Mouse (Mus musculus): ENCODE results near the gene Copz1.
"Not testable (repeated sequence)": the region's sequence is repeated elsewhere in the genome, so short reads cannot be mapped to it uniquely, and the experiment has no call there.

Copz1 gene

DNA sequence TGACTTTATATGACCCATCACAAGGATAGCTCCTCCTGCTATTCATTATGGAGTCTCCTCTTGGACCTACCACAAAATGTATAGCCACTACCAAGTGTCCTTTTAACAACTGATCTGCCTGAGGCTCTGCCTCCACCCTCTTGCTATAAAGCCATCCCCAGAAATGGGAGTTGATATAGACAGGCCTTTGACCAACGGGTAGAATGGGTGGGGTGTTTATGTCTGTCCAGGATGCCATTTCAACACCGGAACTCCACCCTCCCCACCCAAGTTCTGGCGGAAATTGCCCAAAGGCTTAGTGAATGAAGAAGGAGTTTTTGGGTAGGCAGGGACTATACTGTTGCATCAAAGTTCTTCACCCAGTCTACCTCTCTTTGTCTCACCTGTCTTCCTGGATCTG, 19.9 kb upstream of the Copz1 start:
- no peak for DNase-seq (ENCODE audit: low spot score)

DNA sequence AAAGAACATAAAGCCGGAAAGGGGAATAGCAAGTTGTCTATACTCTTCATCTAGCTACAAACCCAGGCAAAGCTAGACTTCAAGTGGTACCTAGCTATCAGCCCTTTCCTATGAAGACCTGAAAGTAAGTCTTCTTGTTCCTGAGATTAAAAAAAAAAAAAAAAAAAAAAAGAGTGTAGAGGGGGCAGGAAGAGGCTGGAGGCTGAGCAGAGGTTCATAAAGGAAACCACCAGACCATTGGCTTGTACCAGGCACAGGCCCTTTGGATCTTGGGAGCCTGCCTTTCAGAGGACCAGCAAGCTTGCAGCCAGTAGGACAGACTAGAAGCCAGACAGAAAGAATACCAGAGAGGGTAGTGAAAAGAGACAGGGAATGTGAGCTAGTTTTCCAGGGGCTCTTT, 19.2 kb upstream of the Copz1 start:
- no peak for DNase-seq (ENCODE audit: low spot score)

DNA sequence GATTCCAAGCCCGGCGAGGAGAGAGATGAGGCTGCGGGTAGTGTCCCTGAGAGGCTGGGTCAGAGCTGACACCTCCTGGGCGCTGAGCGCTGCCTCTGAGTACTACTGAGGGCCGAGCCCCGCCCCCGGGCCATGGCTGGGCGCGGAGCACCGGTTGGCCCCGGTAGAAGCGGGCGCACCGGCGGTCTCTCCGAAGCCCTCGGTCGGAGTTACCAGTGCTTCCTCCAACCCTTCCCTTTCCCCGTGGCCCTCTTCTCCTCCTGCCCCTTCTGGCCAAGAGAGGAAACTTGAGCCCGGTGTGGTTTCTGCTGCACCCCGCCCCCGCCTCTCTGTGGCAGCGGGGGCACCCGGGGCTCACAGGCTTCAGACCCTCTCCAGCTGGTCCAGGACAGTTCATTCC, 17.3 kb upstream of the Copz1 start:
- no peak for DNase-seq (ENCODE audit: low spot score)

DNA sequence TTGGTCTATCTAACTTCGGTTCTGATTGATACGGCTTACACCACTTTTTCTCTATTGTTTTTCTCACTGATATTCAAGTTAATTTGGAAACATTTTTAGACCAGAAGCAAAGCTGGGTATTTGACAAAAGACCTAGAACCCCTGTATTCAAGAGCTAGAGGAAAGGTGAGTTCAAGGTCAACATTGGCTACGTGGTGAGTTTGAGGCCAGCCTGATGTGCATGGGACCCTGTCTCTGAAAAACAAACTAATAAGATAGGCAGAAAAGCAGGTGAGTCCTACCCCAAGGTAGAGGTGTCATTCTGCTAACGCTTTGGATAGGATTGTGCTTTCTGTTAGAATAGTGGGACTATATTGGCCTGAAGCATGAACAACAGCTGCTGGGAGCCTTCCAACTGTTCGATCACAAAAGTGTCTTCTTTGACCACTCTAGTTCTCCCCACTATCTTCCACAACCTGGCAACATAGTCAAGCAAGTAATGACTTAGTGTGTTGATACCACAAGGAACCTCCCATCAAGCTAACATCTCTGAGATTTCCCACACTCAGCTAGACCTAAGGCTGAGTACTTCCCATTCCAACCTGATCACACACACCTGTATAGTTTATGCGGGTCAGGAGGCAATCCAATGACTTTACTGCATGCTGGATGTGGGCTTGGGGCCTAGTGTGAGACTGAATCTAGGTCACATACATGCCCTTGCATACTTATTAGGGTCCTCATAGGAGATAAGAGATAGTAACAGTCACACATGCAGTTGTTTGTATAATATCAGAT, 16.1 kb upstream of the Copz1 start:
- DNase-seq (ENCODE audit: low spot score), result no peak

DNA sequence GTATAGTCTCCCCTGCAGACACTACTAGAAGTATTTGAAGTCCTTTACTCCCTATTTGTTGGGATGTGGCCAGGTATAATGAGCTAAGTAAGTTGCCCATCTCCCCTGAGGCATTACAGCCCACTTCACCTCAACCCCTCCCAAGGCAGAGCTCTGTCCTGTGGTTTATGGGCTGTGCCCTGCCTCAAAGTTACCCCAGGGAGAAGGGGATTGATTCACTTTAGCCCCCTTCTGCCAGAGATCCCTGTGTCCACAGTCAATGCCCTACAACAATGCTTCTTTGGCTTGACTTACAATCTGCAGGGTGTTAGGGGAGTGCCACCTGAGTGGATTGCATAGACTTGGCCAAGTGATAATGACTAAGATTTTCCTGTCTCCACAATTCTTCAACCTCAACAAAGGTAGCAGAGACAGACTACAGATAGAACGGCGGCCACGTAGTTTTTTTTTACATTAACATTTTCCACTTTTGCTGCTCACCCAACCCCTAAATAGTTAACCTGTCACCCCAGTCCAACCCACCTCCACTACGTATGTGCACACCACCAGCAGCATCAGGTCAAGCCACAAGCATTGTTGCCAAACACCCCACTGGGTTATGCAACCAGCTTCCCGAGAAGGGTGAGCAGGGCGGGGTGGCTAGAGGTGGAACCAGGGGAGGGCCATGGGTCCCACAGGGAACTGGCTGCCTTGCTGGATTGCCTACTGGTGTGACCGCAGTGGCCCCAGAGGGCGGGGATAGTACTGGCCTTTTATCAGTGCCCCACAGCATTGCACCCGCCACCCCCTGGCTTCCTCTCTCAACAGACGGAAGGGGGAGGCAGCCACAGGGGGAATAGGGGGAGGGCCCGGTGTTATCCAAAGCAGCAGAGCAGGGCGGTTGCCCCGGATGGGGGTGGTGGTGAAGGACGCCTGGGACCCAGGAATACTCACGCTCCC, 14.5 kb upstream of the Copz1 start, which contains the start of gene Nfe2:
Nfe2 (minus strand) TSS at position 614 of the 939 bp plus-strand sequence.
- no peak for DNase-seq (ENCODE audit: low spot score)

DNA sequence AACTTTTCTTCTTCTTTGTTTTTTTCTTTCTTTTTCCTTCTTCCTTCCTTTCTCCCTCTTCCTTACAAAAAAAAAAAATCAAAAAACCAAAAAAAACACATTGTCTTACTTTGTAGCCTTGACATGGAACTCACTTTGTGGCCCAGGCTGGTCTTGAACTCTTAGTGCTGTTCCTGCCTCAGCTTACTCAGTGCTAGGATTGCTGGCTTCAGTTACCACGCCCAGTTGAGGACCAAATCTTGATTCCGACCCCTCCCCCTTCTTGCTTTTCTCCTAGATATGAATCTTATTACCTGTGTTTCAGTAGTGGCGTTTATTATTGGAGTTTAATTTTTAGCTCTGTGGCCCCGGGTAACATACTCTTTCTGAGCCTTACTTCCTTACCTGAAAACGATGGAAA, 13.4 kb upstream of the Copz1 start:
- DNase-seq (ENCODE audit: low spot score), result no peak

DNA sequence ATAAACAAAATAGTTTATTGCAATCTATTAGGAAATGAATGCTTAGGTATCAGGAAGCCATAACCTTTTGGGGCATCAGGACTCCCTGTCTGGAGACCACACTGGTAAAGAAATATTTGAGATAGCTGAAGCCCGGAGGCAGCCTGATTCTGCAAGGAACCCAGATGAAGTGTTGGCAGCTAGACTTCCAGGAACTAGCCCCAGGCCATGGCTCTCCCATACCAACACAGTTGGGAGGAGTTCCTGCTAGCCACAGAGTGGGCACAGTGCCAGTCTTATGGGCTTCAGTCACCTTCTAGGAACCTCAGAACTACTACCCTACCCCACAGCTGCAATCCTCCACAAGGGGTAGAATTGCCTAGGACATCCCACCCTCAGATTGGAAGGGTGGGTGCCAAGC, 12.5 kb upstream of the Copz1 start:
- DNase-seq (ENCODE audit: low spot score), result no peak

DNA sequence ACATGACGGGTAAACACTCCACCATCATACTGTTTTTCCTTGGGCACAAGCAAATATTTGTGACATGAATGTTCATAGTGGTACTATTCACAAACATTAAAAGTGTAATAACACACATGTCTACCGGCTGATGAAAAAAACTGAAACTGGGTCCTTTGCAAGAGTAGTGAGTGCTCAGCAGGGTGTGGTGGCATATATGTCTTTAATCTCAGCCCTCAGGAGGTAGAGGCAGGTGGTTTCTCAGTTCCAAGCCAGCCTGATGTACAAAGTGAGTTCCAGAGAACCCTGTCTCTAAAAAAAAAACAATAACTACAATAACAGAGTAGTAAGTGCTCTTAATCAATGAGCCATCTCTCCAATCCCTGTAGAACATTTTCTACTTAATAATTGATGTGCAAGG, 7.7 kb upstream of the Copz1 start:
- DNase-seq (ENCODE audit: low spot score), result no peak

DNA sequence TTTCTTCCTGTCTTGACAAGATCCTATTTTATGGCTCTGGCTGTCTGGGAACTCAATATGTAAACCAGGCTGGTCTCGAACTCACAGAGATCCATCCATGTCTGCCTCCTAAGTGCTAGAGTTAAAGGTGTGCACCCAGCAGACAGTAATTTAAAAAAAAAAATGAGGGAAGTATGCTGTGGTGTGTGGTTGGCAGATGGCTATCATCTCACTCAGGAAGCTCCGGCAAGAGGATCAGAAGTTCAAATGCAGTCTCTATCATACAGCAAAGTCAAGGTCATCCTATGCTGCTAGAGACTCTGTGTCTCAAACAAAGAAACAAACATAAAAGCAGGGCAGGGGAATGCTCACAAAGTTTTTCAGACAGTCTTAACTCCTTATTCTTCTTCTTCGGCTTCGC, 3.6 kb upstream of the Copz1 start:
- no peak for DNase-seq (ENCODE audit: low spot score)

DNA sequence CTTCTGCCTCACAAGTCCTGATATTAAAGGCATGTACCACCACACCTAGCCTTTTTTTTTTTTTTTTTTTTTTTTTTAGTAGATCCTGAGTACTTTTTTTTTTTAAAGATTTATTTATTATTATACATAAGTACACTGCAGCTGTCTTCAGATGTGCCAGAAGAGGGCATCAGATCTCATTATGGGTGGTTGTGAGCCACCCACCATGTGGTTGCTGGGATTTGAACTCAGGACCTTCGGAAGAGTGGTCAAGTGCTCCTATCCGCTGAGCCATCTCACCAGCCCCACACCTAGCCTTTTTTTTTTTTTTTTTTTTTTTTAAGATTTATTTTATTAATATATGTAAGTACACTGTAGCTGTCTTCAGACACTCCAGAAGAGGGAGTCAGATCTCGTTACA, 3.4 kb downstream of the Copz1 start:
- not testable (repeated sequence) for DNase-seq (ENCODE audit: low spot score)

DNA sequence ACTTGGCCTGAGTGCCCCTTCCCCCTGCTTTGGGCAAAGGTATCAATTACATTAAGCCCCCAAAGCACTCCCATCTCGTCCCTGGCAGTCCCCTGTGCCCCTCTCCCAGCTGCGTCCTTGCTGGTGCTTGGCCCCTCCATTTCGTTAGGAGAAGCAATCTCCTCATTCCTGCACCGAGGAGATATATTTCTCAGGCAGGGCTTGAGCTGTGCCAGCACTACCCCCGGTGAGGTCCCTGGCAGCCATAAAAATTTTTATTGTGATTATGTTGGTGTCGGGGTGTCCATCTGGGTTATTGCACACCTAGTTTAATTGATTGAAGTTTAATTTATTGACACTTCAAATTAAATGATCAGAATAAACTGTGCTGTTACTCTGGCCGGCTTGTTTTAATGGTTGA, 5.4 kb downstream of the Copz1 start:
- DNase-seq (ENCODE audit: low spot score), result no peak

DNA sequence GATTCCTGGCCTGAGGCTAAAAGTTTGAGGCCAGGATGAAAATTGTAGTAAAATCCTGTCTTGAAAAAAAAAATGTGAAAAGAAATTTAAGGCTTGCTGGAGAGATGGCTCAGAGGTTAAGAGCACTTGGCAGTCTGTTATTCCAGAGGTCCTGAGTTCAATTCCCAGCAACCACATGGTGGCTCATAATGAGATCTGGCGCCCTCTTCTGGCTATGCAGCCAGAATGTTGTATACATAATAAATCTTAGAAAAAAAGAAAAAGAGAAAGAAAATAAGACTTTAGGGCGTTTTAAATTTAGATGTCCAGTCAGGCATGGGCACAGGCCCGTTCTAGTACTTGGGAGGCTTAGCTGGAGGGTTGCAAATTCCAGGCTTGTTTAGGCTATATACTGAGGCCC, 7.2 kb downstream of the Copz1 start:
- no peak for DNase-seq (ENCODE audit: low spot score)

DNA sequence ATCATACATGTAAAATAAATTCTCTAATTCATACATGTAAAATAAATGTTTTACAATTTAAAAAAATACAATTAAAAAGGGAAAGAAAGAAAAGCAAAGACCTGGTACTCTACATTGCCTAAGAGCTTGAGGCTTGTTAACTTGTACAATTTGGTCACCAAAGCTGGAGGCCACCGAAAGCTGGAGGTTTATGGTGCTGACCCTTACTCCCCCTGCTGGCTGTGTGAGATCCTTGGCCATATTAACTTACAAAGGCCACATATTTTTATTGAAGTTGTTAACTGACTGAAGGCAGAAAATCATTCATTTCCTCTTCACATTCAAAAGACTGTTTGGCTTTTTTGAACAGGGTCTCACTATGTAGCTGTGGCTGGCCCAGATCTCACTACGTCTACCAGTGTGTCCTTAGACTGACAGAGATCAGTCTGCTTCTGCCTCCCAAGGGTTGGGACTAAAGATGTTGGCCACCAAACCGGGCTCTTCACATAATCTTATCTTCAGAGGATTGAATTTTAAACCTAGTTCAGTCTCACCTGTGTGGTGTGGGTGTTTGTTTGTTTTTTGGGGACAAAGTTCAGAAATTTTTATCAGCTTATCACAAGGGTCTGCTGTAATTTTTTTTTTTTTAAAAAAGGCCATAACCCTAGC, 8.4 kb downstream of the Copz1 start:
- DNase-seq (ENCODE audit: low spot score), result no peak

DNA sequence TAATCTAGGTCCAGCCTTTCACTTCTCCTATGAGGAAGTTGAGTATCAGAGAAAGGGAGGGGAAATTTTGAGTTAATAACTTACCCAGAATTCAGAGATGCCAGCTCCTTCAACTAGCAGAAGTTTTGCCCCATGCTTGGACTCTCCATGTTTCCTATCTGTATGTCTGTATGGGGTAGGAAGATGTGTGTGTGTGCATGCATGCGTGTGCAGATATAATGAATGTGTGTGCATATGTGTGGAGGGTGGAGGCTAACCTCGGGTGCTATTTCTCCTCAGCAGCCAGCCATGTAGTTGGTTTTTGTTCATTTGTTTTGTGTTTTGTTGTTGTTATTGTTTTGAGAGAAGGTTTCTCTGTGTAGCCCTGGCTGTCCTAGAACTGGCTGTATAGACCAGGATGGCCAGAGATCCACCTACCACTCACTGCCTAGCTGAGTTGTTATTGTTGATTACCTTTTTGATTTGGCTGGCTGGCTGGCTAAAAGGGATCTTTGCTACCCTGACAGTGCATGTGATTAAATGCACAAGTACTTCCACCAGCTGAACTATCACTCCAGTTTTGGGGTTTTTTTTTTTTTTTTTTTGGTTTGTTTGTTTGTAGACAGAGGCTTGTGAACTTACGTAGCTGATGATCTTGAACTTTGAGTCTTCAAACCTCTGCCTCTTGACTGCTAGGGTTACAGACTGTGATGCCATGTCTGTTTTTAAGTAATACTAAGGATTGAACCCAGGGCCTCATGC, 9.1 kb downstream of the Copz1 start:
- no peak for DNase-seq (ENCODE audit: low spot score)

DNA sequence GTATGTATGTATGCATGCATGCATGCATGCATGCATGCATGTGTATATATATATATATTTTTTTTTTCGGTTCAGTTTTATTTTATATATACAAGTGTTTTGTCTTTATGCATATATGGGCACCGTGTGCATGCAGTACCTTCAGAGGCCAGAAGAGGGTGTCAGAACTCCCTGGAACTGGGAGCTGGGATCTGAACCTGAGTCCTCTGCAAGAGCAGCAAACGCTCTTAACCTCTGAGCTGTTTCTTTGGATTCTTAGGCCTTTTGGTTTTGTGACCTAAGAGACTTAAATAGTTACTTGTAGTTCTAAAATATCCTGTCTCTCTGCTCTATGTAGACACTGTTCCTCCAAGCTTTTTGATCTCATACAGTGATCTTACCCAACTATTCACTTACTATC, 11.6 kb downstream of the Copz1 start:
- no peak for DNase-seq (ENCODE audit: low spot score)

DNA sequence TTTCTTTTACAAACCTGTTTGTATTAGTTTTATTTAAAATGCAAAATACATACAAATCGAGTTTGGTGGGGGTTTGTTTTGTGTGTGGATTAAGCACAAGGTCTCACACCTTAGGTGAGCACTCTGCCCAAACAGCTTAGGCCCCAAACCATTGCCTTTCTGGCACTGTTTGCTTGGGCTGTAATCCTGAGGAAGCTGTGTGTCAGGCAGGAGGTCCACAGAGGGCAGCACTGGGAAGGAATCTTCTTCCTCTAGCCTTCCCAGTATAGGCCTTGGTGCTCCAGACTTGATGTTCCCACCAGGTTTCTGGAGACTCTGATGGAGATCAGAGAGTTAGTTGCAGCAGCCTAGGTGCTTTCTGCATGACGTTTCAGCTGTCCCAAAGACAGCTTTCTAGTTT, 12.1 kb downstream of the Copz1 start:
- DNase-seq (ENCODE audit: low spot score), result no peak

DNA sequence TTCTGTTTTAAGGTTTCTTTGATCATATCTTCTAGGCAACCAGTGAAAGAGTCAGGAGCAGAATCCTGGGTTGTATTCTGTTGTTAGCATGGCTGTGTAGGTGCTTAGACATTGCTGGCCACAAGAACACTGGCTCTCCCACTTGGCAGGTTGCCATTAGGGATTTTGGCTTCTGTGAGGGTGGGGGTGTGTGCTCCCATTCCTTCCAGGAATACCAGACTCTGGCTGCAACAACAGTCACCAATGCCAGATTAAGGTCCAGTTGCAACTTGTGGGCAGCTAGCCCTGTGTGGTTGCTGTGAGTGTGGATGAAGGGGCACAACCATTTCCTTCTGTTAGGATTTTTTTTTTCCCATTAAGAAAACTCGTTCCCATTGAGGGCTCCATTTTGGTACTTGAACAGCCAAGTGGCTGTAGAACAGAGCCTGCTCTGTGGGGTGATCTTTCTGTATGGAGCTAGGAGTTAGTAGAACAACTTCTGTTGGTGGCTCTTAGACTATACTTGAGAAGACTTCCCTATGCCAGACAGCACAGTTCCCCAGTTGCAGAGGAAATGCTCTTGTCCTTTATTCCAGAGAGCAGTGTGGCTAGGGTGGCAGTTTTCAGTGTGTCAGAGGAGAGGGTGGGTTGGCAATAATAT, 13.4 kb downstream of the Copz1 start:
- DNase-seq (ENCODE audit: low spot score), result no peak

DNA sequence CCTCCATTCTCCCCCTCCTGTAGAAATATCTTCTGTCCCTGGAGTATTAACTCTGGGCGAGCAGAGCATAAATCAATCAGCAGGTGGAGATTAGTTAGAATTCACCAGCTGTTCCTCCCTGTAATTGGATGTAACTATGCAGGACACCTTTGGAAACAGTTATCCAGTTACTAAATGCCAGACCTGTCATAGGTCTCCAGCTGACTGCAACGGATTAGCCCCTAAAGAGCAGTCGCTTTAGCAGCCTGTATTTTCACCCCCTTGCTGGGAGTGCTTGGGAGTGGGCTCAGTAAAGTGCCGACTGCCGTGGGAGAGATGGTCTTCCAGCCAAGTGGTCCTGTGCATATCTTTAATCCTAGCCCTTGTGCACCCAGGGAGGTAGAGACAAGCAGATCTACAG, 17.1 kb downstream of the Copz1 start:
- no peak for DNase-seq (ENCODE audit: low spot score)

DNA sequence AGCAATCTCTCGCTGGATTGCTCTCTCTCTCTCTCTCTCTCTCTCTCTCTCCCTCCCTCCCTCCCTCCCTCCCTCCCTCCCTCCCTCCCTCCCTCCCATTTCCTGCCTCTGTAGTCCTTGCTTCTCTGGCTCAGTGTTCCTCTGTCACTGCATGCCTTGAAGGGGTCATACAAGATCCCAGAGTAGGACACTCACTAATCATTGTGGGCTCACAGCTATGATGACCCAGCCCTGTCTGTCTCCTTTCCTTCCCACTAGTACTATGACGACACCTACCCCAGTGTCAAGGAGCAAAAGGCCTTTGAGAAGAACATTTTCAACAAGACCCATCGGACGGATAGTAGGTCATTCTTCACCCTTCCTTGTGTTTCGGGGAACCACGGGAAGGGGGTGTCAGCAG, 17.9 kb downstream of the Copz1 start:
- DNase-seq (ENCODE audit: low spot score), result no peak

DNA sequence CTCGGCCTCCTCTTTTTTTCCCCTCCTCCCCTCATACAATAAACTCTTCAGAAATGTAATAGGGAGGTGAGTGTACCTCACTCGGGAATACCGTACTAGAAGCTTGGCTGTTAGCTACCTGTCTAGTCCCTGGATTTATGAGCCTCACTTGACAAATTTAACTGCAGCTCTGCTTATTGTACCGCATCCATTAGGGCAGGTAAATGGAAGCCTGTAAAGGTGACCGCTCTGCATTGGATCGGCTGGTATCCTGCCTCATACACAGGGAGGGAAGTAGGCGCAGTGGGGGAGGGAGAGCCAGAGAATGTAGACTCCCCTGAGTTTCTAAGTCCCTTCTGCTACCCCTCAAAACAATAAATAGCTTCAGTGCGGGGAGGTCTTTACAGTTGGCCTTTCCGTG, 18.3 kb downstream of the Copz1 start:
- no peak for DNase-seq (ENCODE audit: low spot score)

DNA sequence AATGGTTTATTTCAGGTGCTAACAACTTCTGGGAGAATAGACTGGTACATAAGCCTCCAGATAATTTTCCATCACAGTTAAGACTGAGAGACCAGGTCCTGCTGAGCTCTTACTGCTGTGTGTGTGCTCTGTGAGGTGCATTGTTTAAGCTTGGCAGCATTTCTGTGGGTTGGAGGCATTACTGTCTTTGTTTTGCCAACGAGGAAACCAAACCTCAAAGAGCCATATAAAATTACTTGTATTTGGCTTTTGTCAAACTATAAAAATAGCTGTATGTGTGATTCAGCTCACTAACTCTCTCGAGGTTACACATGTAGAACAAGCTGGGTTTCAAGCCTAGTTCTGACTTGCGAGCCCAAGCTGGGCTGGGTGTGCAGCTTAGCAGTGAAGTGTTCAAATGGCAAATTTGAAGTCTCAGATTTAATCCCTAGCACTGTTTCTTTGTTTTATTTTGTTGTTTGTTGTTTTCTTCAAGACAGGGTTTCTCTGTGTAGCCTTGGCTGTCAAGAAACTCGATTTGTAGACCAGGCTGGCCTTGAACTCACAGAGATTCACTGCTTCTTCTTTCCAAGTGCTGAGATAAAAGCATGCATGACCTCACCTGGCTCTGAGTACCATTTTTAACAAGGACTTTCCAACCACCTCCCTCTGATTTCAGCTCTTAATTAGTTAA, 20.3 kb downstream of the Copz1 start:
- DNase-seq (ENCODE audit: low spot score), result no peak

All from left cerebral cortex, adult 11 months (tissue).